Mouse (Mus musculus) forelimb bud, embryonic 11.5 days (tissue): ENCODE results near the gene Lpin1.
A peak's percentile ranks its signal among the peaks of the same experiment; 100 is the strongest.

ENCODE experiments used
- DNase-seq: peaks from one replicate; pipeline ENCODE4 v3.0.0-alpha.2; 2012; ENCODE audit warnings: low read depth, low spot score

Gene Lpin1

DNA sequence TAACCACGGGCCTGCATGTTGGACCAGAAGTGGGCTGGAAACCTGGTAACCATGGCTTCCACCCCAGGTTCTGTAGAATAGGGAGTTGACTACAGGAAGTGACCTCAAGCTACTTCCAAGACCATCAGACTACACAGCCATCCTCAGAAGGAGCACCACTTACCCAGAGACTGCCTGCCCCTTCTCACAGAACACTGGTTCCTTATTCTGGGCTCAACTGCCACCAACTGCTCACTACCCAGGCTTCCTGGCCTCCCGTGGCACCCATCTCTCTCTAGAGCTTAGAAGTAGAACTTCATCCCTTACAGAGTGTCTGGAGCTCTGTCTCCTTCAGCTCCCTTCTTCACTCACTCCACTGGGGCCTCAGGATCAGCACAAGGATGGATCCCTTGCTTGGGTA is at the start of gene Lpin1:
Lpin1 (minus strand) TSS at position 31 of the 400 bp plus-strand sequence.
- DNase-seq: no peak

DNA sequence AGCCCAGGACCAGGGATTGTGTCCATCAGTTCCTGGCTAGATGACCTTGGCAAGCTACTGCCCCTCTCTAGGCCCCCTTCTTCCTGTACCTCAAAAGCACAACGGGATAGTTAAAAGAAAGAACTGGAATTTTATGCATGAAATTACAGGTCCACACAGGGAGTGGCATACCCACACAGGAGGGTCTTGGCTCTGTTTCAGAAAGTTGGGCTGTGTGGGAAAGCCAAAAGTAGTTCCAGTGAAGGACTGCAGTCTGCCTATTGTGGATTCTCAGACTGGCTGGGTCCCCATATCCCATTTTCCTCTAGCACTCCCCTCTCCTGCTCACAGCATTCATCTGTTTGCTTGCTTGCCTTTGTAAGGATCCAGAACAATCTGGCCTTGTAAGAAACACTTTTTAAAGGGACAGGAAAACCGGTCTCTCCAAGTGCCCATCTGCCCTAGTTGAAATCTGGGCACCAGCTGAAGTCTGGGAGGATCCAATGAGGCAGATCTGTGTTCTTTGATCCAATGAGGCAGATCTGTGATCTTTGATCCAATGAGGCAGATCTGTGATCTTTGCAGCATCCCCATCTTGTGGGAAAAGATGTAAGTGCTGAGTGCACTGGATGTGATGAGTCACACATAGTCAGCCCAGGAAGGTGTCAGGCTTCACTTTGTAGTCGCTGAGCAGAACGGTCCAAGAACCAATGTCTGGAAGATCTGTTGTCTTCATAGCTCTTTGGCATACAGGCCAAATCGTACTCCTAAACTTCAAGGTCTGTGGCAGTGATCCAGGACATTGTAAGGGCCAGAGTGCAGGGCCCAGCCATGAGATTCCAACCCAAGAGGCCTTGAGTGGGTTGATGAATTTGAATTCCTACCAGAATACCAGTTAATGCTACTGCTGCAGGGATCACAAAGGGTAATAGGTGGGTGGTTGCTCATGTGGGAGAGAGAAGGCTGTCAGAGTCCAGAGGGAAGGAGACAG is 46.4 kb upstream of the Lpin1 start:
- DNase-seq: no peak

GRCm38 (mm10) chr12:16655604-16656003 is 44.8 kb upstream of the Lpin1 start:
- DNase-seq: no peak

DNA sequence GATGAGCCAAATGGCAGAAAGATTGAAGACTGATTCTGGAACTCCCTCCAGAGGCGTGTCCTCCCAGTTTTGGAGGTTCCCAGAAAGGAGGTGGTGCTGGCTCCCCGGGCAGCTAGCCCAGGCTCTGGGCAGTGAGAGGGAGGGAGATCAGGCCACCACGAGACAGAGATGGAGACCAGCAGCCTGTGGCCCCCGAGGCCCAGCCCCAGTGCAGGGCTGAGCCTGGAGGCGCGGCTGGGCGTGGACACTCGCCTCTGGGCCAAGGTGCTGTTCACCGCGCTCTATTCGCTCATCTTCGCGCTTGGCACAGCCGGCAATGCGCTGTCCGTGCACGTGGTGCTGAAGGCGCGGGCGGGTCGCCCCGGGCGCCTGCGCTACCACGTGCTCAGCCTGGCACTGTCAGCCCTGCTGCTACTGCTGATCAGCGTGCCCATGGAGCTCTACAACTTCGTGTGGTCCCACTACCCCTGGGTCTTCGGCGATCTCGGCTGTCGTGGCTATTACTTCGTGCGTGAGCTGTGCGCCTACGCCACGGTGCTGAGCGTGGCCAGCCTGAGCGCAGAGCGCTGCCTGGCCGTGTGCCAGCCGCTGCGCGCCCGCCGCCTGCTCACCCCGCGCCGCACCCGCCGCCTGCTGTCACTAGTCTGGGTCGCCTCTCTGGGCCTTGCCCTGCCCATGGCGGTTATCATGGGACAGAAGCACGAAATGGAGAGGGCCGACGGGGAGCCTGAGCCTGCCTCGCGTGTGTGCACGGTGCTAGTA is 42.7 kb upstream of the Lpin1 start, which contains the start of gene Ntsr2:
Ntsr2 (plus strand) TSS at position 51 of the 762 bp plus-strand sequence.
- peak; percentile 73 for DNase-seq

DNA sequence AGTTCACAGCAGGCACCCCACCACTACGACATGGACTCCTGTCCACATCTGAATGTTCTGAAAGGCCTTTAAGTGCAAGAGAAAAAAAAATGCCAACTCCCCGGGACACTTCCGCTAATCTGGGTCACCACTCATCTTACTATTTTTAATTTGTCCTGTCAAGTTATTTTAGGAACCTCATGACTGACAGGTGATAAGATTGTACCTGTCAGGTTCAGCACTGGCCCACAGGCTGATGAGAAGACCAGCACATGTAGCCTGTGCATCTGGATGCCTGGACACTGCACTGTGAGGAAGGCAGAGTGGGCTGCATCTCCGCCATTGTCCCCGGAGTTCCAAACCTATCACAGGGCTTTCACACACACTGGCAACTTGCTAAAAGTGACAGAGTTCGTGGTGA is 39.1 kb upstream of the Lpin1 start:
- DNase-seq: no peak

GRCm38 (mm10) chr12:16648273-16648672 is 37.5 kb upstream of the Lpin1 start:
- DNase-seq: no peak

DNA sequence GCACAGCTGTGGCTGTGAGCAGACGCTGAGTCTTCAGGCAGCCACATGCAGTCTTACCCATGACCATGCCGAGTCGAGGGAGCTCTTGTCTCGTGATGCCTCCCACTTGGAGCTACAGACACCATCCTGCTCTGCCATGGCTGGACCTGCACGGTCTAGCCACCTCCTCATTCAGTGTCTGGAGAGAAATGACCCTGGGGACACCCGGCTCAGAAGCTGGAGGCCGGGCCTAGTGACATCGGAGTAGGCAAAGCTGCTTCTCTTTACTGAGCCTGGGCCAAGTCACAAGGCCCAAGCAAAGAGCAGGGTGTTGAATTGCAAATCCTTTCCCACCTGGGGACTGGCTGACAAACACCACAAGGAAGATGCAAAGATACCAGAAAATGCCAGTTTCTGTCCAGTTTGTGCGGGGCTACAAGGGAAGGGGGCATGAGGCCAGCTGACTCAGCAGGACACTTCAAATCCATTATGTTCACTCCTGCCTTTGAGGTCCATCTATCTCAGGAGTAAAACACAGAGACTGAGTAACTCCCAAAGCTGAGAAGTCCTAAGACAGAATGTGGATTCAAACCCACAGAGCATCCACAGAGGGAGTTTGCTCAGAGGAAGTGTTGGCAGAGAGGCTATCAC is 36.1 kb upstream of the Lpin1 start:
- no peak for DNase-seq

DNA sequence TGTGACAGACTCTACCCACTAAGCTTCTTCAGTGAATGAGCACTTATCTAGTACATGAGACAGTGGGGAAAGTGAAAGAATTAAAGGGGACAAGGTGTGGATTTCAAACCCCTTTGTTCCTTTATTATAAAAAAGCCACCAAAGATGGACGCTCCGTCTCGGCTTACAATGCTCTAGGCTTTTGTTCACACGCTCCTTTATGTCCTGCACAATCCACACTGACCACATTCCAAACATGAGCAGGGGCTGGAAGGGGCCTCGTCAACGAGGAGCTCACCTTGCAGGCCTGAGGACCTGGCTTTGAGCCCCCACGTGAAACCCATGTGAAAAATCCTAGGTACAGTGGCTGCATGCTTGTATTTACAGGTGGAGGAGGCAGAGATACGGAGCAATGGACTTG is 33.9 kb upstream of the Lpin1 start:
- DNase-seq: no peak

GRCm38 (mm10) chr12:16643508-16644345 is 33.0 kb upstream of the Lpin1 start:
- no peak for DNase-seq

GRCm38 (mm10) chr12:16642000-16642399 is 31.2 kb upstream of the Lpin1 start:
- DNase-seq: no peak

DNA sequence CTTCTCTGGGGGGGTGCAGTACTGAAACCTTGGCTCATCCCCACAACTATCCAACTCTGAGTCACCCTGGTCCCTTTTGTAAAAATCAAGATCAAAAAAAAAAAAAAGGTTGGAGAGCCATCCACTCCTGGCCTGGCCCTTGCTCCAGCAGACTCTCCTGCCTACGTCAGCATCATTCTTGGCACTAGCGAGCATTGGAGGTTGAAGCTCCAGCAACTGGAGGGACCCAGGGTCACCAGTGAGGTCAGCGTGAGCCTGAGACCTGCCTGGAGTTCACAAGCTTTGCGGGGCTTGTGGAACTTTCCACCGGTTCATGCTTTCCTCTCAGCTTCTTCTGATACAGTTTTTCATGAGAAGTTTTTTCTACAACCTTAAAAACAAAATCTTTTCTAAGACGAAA is 29.3 kb upstream of the Lpin1 start:
- DNase-seq: no peak

DNA sequence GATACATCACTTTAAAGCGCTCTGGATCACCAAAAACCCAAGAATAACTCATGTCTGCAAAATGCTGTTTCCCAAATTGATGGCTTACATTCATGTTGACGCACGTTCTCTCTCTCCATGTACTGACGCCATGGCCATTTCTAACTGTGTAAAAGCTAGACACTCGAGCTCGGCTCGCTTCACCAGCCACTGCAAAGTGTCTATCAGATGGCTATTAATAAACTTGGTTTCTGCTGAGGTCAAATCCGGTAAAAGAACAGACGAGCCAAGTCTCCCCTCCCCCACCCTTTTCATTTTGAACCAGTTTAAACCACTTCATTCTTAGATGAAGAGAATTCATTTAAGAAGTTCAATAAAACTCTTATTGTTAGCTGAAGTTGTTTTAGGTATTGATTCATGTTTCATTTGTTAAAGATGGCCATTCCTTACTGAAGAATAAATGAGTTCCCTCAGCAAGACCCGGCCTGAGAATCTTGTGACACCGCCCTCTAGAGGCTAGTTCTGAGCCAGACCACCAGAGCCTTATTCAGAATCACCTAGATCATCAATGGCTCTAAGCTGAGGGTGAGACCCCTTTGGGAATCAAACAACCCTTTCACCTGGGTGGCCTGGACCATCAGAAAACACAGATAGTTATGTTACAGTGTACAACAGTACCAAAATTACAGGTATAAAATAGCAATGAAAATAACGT is 28.5 kb upstream of the Lpin1 start:
- no peak for DNase-seq

DNA sequence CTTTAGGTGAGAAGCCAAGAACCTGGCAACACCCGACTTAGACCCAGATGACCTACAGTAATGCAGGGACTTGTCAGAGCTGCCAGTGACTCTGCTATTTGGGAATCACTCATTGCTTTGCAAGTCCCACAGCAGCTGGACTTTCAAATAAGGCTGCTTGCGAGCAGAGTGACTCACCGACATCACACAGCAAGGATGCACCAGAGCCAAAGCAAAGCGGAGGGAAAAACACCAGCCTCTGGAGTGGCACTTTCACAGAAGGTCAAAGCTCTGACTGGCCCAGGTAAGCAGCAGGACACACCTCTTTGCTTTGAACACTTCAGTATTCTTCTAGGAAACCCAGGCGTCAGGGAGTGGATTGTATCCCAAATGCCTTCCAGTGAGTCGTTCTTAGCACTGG is 25.1 kb upstream of the Lpin1 start:
- DNase-seq: no peak

DNA sequence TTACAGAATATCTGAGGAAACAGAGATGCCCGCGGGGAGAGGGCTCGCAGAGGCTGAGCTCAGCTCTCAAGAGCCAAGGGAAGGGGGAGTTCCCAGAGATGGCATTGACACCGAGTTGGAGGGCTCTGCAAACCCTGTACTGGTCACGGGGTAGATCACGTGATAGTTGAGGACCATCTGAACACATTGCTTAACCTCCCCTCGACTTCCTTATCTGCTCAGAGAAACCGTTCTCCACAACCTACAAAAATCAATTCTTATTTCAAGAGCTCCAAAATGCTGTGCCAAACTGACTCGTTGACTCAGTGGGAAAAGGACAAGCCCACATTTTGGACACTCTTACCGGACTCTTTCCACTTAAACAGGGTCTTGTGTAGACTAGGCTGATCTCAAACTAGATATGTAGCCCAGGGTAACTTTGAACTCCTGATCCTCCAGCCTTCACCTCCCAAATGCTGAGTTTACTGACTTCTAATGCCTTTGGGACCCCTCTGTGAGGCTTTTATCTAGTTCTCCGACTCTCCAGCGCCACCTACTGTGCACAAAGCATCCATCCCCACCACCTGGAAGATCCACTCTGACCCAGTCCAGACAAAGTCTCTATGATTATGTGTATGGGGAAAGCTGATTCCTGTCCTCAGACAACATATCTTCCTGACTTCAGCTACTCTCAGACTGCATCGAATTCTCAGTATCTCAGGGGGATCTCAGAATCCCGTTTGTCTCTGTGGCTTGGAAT is 23.5 kb upstream of the Lpin1 start:
- DNase-seq: peak; percentile 59

GRCm38 (mm10) chr12:16633235-16633634 is 22.5 kb upstream of the Lpin1 start:
- no peak for DNase-seq

DNA sequence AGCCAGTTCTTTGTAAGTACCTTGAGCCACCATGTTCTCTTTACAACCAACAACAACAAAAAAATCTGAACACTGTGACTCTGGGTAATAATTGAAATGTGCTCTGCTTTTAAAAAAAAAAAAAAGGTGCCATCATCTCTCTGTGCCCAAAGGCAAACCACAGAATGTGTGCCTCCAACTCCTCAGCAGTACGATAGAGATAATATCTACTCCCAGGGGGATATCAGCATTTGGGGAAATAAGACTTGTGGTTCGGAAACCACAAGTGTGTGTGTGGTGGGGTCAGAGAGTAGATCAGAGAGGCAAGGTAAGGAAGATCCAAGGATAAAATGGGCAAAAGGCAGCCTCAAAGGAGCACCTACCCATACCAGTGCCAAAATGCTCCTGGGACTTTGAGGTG is 20.7 kb upstream of the Lpin1 start:
- DNase-seq: no peak

DNA sequence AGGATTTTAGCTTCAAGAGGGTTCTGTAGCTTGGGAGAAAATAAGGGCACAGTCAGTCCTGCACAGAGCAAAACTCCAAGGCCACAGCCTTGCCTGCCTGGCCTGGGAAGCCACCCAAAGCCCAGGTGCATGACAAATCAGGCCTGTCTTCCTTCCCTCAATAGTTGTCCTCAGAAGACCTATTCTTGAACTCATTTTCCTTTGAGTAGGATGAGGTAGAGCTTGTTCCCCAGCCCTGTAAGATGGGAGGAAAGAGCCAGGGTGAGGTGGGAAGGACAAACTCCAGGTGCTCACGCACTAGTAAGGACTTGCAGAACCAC is 20.1 kb upstream of the Lpin1 start:
- no peak for DNase-seq

GRCm38 (mm10) chr12:16630152-16630865 is 19.5 kb upstream of the Lpin1 start:
- no peak for DNase-seq

DNA sequence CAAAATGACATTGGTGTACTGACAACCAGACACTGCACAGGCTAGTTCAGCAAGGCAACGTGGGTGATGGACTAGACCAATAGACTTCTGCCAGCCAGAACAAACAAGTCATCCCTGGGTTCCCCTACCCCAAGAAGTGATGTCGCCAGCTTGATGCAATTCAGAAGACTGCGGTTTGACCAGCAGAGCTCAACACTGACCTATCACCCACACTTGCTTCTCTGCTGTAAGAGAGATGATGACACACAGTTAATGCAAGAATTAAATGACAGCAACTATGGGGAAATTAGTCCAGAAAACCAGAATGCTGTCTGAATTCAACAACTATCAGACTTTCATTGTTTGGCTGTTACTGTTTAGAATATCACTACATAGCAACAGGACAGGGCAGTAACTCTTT is 9.5 kb upstream of the Lpin1 start:
- no peak for DNase-seq
